Mouse (Mus musculus) lung, postnatal 0 days (tissue): ENCODE measurements around the gene Lmntd2.

Experiments used
- CTCF ChIP-seq: IDR thresholded peaks from 2 replicates; pipeline ENCODE4 v1.5.1; 2016; ENCODE audit warnings: antibody characterized with exemption, mild to moderate bottlenecking
- EP300 ChIP-seq: IDR thresholded peaks from 2 replicates; pipeline ENCODE4 v1.6.1; 2016; ENCODE audit warnings: antibody characterized with exemption, mild to moderate bottlenecking, control low read depth

- TF ChIP-seq CTCF: no peak
- no peak for TF ChIP-seq EP300
These were observed 3.2 kb downstream of the Lmntd2 start for GRCm38 (mm10) chr7:141210606-141211131.
